Mouse (Mus musculus) ES-Bruce4 (cell line): ENCODE results near the gene Spred1.

Experiments used
- EP300 ChIP-seq: IDR thresholded peaks from 2 replicates; pipeline ENCODE4 v1.6.1; 2011; ENCODE audit warnings: low read depth, low read length; ENCODE audit not compliant: insufficient read depth
- POLR2A ChIP-seq: IDR thresholded peaks from one replicate; pipeline ENCODE4 v1.8.1; 2011; ENCODE audit warnings: low read length; ENCODE audit not compliant: insufficient read depth

DNA sequence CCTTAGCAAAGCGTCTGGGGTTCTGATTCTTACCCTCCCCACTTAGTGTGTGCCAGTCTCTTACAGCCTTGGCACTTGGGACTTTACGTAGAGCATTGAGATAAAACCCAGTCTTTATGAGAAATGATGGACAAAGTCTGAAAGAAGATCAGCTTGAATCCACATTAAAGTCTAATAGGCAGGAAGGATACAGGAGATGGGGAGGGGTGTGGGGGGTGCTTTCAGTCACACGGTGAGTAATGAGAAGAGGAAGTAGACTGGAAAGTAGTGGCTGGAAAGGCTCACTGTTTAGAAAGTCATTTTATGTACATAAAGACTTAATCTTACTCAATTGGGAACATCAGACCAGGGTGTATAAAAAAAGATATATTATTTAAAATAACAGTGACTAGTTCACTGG lies 47.9 kb downstream of the Spred1 start:
- TF ChIP-seq EP300: no peak
- no peak for TF ChIP-seq POLR2A
